Mouse (Mus musculus) limb, embryonic 13.5 days (tissue): ENCODE measurements around the gene Tmem132e. TPM values are rescaled to one million over a fixed set of nuclear protein-coding genes. Genes with fewer than 3 reads are reported as not detected.

Source experiments
- ATAC-seq: fragments of 200-750 bp; cut with Nextera tagmentation; 2 replicates; pipeline ENCODE4 v1.8.0; 2017; ENCODE audit warnings: low read depth, moderate number of reproducible peaks, moderate TSS enrichment; ENCODE audit not compliant: low FRiP score
- H3K27ac ChIP-seq: fragments of 300-500 bp; sonication (generic); 2 replicates; pipeline ENCODE4 v1.5.1; 2015; ENCODE audit warnings: inconsistent platforms, mild to moderate bottlenecking, moderate library complexity
- H3K27me3 ChIP-seq: fragments of 300-500 bp; sonication (generic); 2 replicates; pipeline ENCODE4 v1.6.1; 2015; ENCODE audit warnings: mild to moderate bottlenecking, inconsistent platforms
- H3K36me3 ChIP-seq: fragments of 300-500 bp; sonication (generic); 2 replicates; pipeline ENCODE4 v1.6.1; 2015; ENCODE audit warnings: inconsistent platforms, mild to moderate bottlenecking, moderate library complexity
- H3K4me1 ChIP-seq: fragments of 300-500 bp; sonication (generic); 2 replicates; pipeline ENCODE4 v1.6.1; 2015; ENCODE audit warnings: inconsistent platforms
- H3K4me2 ChIP-seq: fragments of 300-500 bp; sonication (generic); replicated peaks from 2 replicates; pipeline ENCODE4 v1.6.1; 2015; ENCODE audit warnings: inconsistent platforms, mild to moderate bottlenecking, moderate library complexity
- H3K4me3 ChIP-seq: fragments of 300-500 bp; sonication (generic); 2 replicates; pipeline ENCODE4 v1.5.1; 2015; ENCODE audit warnings: moderate library complexity, mild to moderate bottlenecking, inconsistent platforms
- H3K9ac ChIP-seq: fragments of 300-500 bp; sonication (generic); 2 replicates; pipeline ENCODE4 v1.6.1; 2015; ENCODE audit warnings: mild to moderate bottlenecking, inconsistent platforms
- H3K9me3 ChIP-seq: fragments of 300-500 bp; sonication (generic); 2 replicates; pipeline ENCODE4 v1.6.1; 2016; ENCODE audit warnings: inconsistent platforms
- WGBS: fragments of 180-500 bp; shearing (Covaris S2); methylation state at CpG from one replicate; pipeline ENCODE4 v1.1.7; 2015; 5-methylcytosine and 5-hydroxymethylcytosine counted together
- polyA plus RNA-seq: library from polyadenylated mRNA; unstranded; fragments of >200 nt; fragmentation: Nextera tagmentation; extraction: Ambion mirVana; gene quantifications from 2 replicates; pipeline ENCODE4 v1.2.1, GENCODE M21; 2015

Gene Tmem132e
- 0.65 and 0.84 TPM in 2 replicates for polyA plus RNA-seq

- ATAC-seq, result 0 out of 2 replicates have a peak, but pooled peaks have one; percentile 10
- Histone ChIP-seq H3K27ac (no peak within 1 kb of the TSS), H3K4me1 (peaks cover 36% of the 10 kb centered on the region), H3K36me3 (no peaks in the 10 kb centered on the region), H3K4me3 (peak within 1 kb of the TSS; percentile 61), H3K9ac (peak within 1 kb of the TSS; percentile 55), H3K4me2 (peak within 1 kb of the TSS; percentile 97), H3K27me3 (peaks cover 99% of the 10 kb centered on the region), H3K9me3 (no peaks in the 10 kb centered on the region)
- WGBS, result under 1% methylated on average over 83 of the region's 88 CpGs
Measured at GRCm38 (mm10) chr11:82388371-82389313, at the start of gene Tmem132e. TSS of gene Tmem132e (plus strand) at chr11:82388900.

GRCm38 (mm10) chr11:82339921-82340401, 48.7 kb upstream of the Tmem132e start:
- ATAC-seq, result no peak
- Histone ChIP-seq H3K9me3 (no peaks in the 10 kb centered on the region), H3K9ac (no peak overlapping the region), H3K4me1 (no peaks in the 10 kb centered on the region), H3K27me3 (0 out of 2 replicates have a peak, but pooled peaks cover 6% of the 10 kb centered on the region), H3K4me3 (no peak overlapping the region), H3K27ac (no peak overlapping the region), H3K4me2 (no peak overlapping the region), H3K36me3 (no peaks in the 10 kb centered on the region)
- WGBS, result 9% methylated on average over 7 of the region's 7 CpGs

- Histone ChIP-seq H3K4me1 (no peaks in the 10 kb centered on the region), H3K4me3 (no peak overlapping the region), H3K4me2 (no peak overlapping the region), H3K36me3 (no peaks in the 10 kb centered on the region), H3K9ac (no peak overlapping the region), H3K27ac (no peak overlapping the region), H3K27me3 (0 out of 2 replicates have a peak, but pooled peaks cover 6% of the 10 kb centered on the region), H3K9me3 (no peaks in the 10 kb centered on the region)
- 32% methylated on average over 6 of the region's 6 CpGs for WGBS
- ATAC-seq, result no peak
Measured at GRCm38 (mm10) chr11:82340416-82340815, 48.3 kb upstream of the Tmem132e start.

- no peak for ATAC-seq
- Histone ChIP-seq H3K4me2 (no peak overlapping the region), H3K36me3 (no peaks in the 10 kb centered on the region), H3K27me3 (0 out of 2 replicates have a peak, but pooled peaks cover 6% of the 10 kb centered on the region), H3K9ac (no peak overlapping the region), H3K27ac (no peak overlapping the region), H3K9me3 (no peaks in the 10 kb centered on the region), H3K4me3 (no peak overlapping the region), H3K4me1 (no peaks in the 10 kb centered on the region)
- WGBS, result 63% methylated on average over 2 of the region's 2 CpGs
Measured at GRCm38 (mm10) chr11:82340900-82341299, 47.8 kb upstream of the Tmem132e start.

- Histone ChIP-seq H3K27me3 (no peaks in the 10 kb centered on the region), H3K9me3 (no peaks in the 10 kb centered on the region)
Measured at GRCm38 (mm10) chr11:82351039-82351438, 37.7 kb upstream of the Tmem132e start.

GRCm38 (mm10) chr11:82370151-82370550, 18.5 kb upstream of the Tmem132e start:
- H3K36me3 ChIP-seq, result no peaks in the 10 kb centered on the region
- no peak overlapping the region for H3K9ac ChIP-seq
- no peak overlapping the region for H3K4me2 ChIP-seq
- H3K4me1 ChIP-seq, result no peaks in the 10 kb centered on the region
- peaks cover 4% of the 10 kb centered on the region; the same call in 1 of the 2 replicates for H3K27me3 ChIP-seq
- no peak overlapping the region for H3K27ac ChIP-seq
- H3K4me3 ChIP-seq, result no peak overlapping the region
- no peak for ATAC-seq
- WGBS, result 60% methylated on average over 11 of the region's 11 CpGs
- no peaks in the 10 kb centered on the region for H3K9me3 ChIP-seq

More at GRCm38 (mm10) chr11:82351039-82351438, 37.7 kb upstream of the Tmem132e start:
- Histone ChIP-seq H3K27ac (no peak overlapping the region), H3K4me1 (no peaks in the 10 kb centered on the region), H3K36me3 (no peaks in the 10 kb centered on the region), H3K4me2 (no peak overlapping the region), H3K4me3 (no peak overlapping the region), H3K9ac (no peak overlapping the region)
- ATAC-seq, result no peak
- 82% methylated on average over 10 of the region's 10 CpGs for WGBS

GRCm38 (mm10) chr11:82371577-82371976, 17.1 kb upstream of the Tmem132e start:
- no peak overlapping the region for H3K4me3 ChIP-seq
- WGBS, result 71% methylated on average over 4 of the region's 4 CpGs
- no peak for ATAC-seq
- H3K27ac ChIP-seq, result no peak overlapping the region
- H3K4me1 ChIP-seq, result no peaks in the 10 kb centered on the region
- no peaks in the 10 kb centered on the region for H3K36me3 ChIP-seq
- H3K27me3 ChIP-seq, result peaks cover 4% of the 10 kb centered on the region; the same call in 1 of the 2 replicates
- no peak overlapping the region for H3K9ac ChIP-seq
- no peaks in the 10 kb centered on the region for H3K9me3 ChIP-seq
- H3K4me2 ChIP-seq, result no peak overlapping the region

GRCm38 (mm10) chr11:82380606-82381202, 8.0 kb upstream of the Tmem132e start:
- ATAC-seq, result peak; percentile 71
- Histone ChIP-seq H3K4me3 (no peak overlapping the region), H3K4me2 (no peak overlapping the region), H3K36me3 (no peaks in the 10 kb centered on the region), H3K27ac (no peak overlapping the region), H3K4me1 (peaks cover 14% of the 10 kb centered on the region), H3K9ac (no peak overlapping the region), H3K9me3 (no peaks in the 10 kb centered on the region), H3K27me3 (peaks cover 58% of the 10 kb centered on the region)
- 46% methylated on average over 3 of the region's 3 CpGs for WGBS

GRCm38 (mm10) chr11:82386970-82387540, 1.6 kb upstream of the Tmem132e start:
- Histone ChIP-seq H3K27me3 (peaks cover 97% of the 10 kb centered on the region), H3K4me2 (peak overlapping the region; percentile 97), H3K9ac (peak overlapping the region; percentile 55), H3K9me3 (no peaks in the 10 kb centered on the region), H3K36me3 (no peaks in the 10 kb centered on the region), H3K27ac (no peak overlapping the region), H3K4me1 (peaks cover 36% of the 10 kb centered on the region), H3K4me3 (peak overlapping the region; percentile 61)
- whole genome bisulfite sequencing, result under 1% methylated on average over 47 of the region's 51 CpGs
- peak; percentile 67 for ATAC-seq

GRCm38 (mm10) chr11:82387711-82388341, 874 bp upstream of the Tmem132e start:
- Histone ChIP-seq H3K9me3 (no peaks in the 10 kb centered on the region), H3K4me3 (peak overlapping the region; percentile 61), H3K27me3 (peaks cover 99% of the 10 kb centered on the region), H3K4me1 (peaks cover 36% of the 10 kb centered on the region), H3K36me3 (no peaks in the 10 kb centered on the region), H3K4me2 (peak overlapping the region; percentile 97), H3K9ac (peak overlapping the region; percentile 55), H3K27ac (no peak overlapping the region)
- no peak for ATAC-seq
- under 1% methylated on average over 47 of the region's 47 CpGs for WGBS

- H3K4me2 ChIP-seq, result peak overlapping the region; percentile 97
- peak overlapping the region; percentile 55 for H3K9ac ChIP-seq
- H3K27ac ChIP-seq, result no peak overlapping the region
- 1% methylated on average over 69 of the region's 69 CpGs for WGBS
- peaks cover 97% of the 10 kb centered on the region for H3K27me3 ChIP-seq
- no peaks in the 10 kb centered on the region for H3K9me3 ChIP-seq
- no peaks in the 10 kb centered on the region for H3K36me3 ChIP-seq
- ATAC-seq, result peak; percentile 26; the same call in 1 of the 2 replicates
- peak overlapping the region; percentile 61 for H3K4me3 ChIP-seq
- H3K4me1 ChIP-seq, result peaks cover 36% of the 10 kb centered on the region
Measured at GRCm38 (mm10) chr11:82389396-82390291, 944 bp downstream of the Tmem132e start.
